Mouse (Mus musculus) midbrain, embryonic 13.5 days (tissue): Measurements from ENCODE around the gene Apbb1ip. TPM values are rescaled to one million over a fixed set of nuclear protein-coding genes. Genes with fewer than 3 reads are reported as not detected.

Experiments used
- ATAC-seq: fragments of 200-750 bp; cut with Nextera tagmentation; 2 replicates; pipeline ENCODE4 v1.8.0; 2017; ENCODE audit warnings: mild to moderate bottlenecking, moderate TSS enrichment, moderate library complexity
- H3K27ac ChIP-seq: fragments of 300-500 bp; sonication (generic); 2 replicates; pipeline ENCODE4 v1.5.1; 2015; ENCODE audit warnings: inconsistent platforms, mild to moderate bottlenecking, moderate library complexity
- H3K27me3 ChIP-seq: fragments of 300-500 bp; sonication (generic); 2 replicates; pipeline ENCODE4 v1.6.1; 2015; ENCODE audit warnings: mild to moderate bottlenecking, inconsistent platforms
- H3K36me3 ChIP-seq: fragments of 300-500 bp; sonication (generic); 2 replicates; pipeline ENCODE4 v1.6.1; 2015; ENCODE audit warnings: mild to moderate bottlenecking, inconsistent platforms
- H3K4me1 ChIP-seq: fragments of 300-500 bp; sonication (generic); replicated peaks from 2 replicates; pipeline ENCODE4 v1.6.1; 2015; ENCODE audit warnings: inconsistent platforms
- H3K4me2 ChIP-seq: fragments of 300-500 bp; sonication (generic); replicated peaks from 2 replicates; pipeline ENCODE4 v1.6.1; 2015; ENCODE audit warnings: moderate library complexity, mild to moderate bottlenecking, inconsistent platforms
- H3K4me3 ChIP-seq: fragments of 300-500 bp; sonication (generic); replicated peaks from 2 replicates; pipeline ENCODE4 v1.5.1; 2015; ENCODE audit warnings: mild to moderate bottlenecking, inconsistent platforms
- H3K9ac ChIP-seq: fragments of 300-500 bp; sonication (generic); replicated peaks from 2 replicates; pipeline ENCODE4 v1.6.1; 2015; ENCODE audit warnings: mild to moderate bottlenecking, inconsistent platforms
- H3K9me3 ChIP-seq: fragments of 300-500 bp; sonication (generic); 2 replicates; pipeline ENCODE4 v1.6.1; 2016; ENCODE audit warnings: mild to moderate bottlenecking, inconsistent platforms
- WGBS: fragments of 180-500 bp; shearing (Covaris S2); methylation state at CpG from one replicate; pipeline ENCODE4 v1.1.7; 2015; 5-methylcytosine and 5-hydroxymethylcytosine counted together
- polyA plus RNA-seq: library from polyadenylated mRNA; unstranded; fragments of >200 nt; fragmentation: Nextera tagmentation; extraction: Ambion mirVana; gene quantifications from 2 replicates; pipeline ENCODE4 v1.2.1, GENCODE M21; 2015

The Apbb1ip gene
- polyA plus RNA-seq, 1 experiment from 2014 or later = 1.0 TPM

DNA sequence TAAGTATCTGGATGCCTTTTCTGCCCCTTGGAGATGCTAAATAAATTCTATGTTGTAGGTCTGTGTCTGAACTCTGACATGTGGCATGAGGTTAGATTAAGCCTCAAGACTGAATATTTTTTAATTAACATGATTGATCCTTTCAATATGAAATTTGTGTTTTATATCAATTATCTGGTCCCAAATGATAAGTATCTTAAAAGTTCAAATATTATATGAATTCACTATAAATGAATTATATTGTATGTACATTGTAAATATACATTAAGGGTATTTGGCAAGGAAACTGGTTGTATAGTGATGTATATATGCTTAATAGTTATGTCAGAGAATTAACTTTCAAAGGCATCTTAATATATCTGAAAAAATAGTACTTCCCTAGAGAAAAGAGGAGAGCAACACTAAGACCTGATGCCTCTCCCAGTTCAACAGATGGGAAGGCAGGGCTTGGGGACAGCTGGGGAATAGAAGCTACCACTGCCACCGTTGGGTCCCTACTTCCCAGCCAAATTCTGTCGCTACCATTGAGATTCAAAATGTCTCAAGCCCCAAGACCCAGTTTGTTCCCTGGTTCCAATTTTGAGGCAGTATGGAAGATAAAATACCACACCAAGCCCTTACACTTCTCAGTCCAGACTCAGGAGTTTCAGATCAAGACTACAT is 2.8 kb downstream of the Apbb1ip start:
- Histone ChIP-seq H3K4me2 (no peak overlapping the region), H3K27ac (no peak overlapping the region), H3K9me3 (no peaks in the 10 kb centered on the region), H3K27me3 (peaks cover 15% of the 10 kb centered on the region; the same call in 1 of the 2 replicates), H3K4me3 (no peak overlapping the region), H3K4me1 (peaks cover 8% of the 10 kb centered on the region; the same call in 1 of the 2 replicates), H3K36me3 (no peaks in the 10 kb centered on the region), H3K9ac (no peak overlapping the region)
- 60% methylated on average over 2 of the region's 2 CpGs for WGBS
- ATAC-seq = no peak

DNA sequence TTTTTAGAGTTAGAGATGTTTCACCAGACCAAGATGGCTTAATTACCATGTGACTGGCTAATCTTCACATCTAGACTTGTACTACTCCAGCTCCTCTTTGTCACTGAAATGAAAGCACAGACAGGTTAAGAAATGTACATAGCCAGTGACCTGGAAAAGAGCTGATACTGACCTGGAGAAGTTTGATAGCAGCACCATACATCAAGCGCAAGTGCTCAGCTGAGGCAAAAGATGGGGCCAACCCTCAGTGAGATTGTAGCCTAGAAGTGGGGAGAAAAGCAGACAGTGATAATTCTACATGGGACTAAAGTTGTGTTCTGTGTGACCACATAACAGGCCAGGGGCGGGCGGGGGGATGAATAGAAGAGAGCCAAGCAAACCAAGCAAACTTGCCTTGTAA is 3.9 kb downstream of the Apbb1ip start:
- no peak overlapping the region for H3K27ac ChIP-seq
- no peaks in the 10 kb centered on the region for H3K36me3 ChIP-seq
- peaks cover 11% of the 10 kb centered on the region; the same call in 1 of the 2 replicates for H3K27me3 ChIP-seq
- WGBS = 90% methylated on average over 3 of the region's 3 CpGs
- no peaks in the 10 kb centered on the region for H3K9me3 ChIP-seq
- no peak for ATAC-seq
- peaks cover 8% of the 10 kb centered on the region; the same call in 1 of the 2 replicates for H3K4me1 ChIP-seq
- H3K9ac ChIP-seq = no peak overlapping the region
- H3K4me3 ChIP-seq = no peak overlapping the region
- no peak overlapping the region for H3K4me2 ChIP-seq

DNA sequence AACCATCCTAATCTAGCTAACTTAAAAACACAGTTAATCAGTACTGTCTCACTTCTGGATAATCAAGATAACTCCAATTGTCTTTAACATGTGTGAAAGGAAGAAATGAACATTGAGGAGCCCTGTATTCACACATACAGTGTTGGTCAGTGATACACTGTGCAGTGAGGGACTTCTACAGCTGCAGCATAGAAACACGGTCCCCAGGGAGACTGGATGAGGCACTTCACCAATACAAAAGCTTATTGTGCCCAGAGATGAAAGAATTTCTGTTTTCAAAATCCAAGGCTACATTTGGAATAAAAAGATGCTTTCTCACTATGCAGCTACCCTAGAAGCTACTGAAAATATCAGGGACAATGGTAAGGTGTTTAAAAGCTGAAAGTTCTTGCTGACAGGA is 7.0 kb downstream of the Apbb1ip start:
- Histone ChIP-seq H3K9me3 (no peaks in the 10 kb centered on the region), H3K27me3 (no peaks in the 10 kb centered on the region), H3K27ac (no peak overlapping the region), H3K9ac (no peak overlapping the region), H3K4me1 (no peaks in the 10 kb centered on the region), H3K4me3 (no peak overlapping the region), H3K4me2 (no peak overlapping the region), H3K36me3 (no peaks in the 10 kb centered on the region)
- no peak; the same call in 1 of the 2 replicates for ATAC-seq
- WGBS = 55% methylated on average over 1 of the region's 1 CpGs

DNA sequence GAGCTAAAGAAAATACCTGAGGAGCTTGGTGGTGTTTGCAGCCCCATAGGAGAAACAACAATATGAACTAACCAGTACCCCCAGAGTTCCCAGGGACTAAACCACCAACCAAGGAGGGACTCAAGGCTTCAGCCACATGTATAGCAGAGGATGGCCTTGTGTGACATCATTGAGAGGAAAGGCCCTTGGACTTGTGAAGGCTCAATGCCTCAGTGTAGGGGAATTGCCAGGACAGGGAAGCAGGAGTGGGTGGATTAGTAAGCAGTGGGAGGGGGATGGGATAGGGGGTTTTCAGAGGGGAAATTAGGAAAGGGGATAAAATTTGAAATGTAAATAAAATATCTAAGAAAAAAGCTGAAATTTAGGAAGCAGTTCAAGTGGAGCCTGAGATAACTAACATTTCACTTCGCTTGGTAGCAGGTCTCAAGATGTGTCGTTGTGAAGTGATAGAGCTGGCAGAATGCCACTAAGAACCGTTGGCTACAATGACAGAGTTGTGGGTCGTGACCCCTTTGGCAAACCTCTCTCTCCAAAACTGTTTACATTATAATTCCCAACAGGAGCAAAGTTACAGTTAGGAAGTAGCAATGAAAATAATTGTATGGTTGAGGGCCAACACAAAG is 7.6 kb downstream of the Apbb1ip start:
- Histone ChIP-seq H3K9ac (no peak overlapping the region), H3K27ac (no peak overlapping the region), H3K4me3 (no peak overlapping the region), H3K36me3 (no peaks in the 10 kb centered on the region), H3K4me1 (no peaks in the 10 kb centered on the region), H3K27me3 (no peaks in the 10 kb centered on the region), H3K4me2 (no peak overlapping the region), H3K9me3 (no peaks in the 10 kb centered on the region)
- 73% methylated on average over 4 of the region's 4 CpGs for WGBS
- ATAC-seq = no peak

DNA sequence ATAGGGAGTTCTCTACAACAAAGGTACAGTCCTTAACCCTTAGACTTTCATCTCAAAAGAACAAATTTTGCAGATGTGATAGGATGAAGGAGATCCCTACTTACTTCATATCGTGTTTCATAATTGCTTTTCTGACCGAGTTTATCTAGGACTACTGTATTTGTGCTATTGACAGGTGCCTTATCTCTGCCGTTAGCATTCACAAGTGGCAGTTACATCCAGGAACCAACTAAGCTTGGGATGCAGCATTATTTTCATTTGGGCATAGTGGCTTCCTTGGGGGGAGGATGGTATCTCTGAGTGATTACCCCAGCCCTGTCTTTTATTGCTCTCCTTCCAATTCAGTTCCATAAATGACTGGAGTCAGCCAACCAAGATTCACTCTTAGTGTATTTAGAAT is 8.2 kb downstream of the Apbb1ip start:
- no peak overlapping the region for H3K9ac ChIP-seq
- H3K36me3 ChIP-seq = no peaks in the 10 kb centered on the region
- no peaks in the 10 kb centered on the region for H3K27me3 ChIP-seq
- ATAC-seq = no peak
- 87% methylated on average over 3 of the region's 3 CpGs for WGBS
- H3K4me2 ChIP-seq = no peak overlapping the region
- H3K4me3 ChIP-seq = no peak overlapping the region
- no peaks in the 10 kb centered on the region for H3K4me1 ChIP-seq
- no peaks in the 10 kb centered on the region for H3K9me3 ChIP-seq
- H3K27ac ChIP-seq = no peak overlapping the region

DNA sequence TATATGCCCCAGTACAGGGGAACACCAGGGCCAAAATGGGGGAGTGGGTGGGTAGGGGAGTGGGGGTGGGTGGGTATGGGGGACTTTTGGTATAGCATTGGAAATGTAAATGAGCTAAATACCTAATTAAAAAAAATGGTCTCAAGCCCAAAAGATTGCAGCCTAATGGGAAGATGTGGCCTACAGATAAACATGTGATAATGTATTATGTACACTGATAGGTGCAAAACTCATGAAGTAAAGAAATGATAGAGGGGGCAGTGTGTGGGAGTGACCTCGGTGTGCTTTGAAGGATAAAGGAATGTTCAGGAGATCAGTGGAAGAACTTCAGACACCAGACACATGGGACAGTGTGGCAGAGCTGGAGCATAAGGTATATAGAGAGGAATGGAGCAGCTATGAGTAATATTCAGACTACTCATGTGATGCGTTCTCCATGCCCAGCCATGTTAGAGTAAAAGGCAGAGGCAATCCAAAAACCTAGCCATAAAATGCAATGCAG is 9.3 kb downstream of the Apbb1ip start:
- 89% methylated on average over 2 of the region's 2 CpGs for WGBS
- Histone ChIP-seq H3K4me3 (no peak overlapping the region), H3K27me3 (no peaks in the 10 kb centered on the region), H3K9me3 (no peaks in the 10 kb centered on the region), H3K4me2 (no peak overlapping the region), H3K9ac (no peak overlapping the region), H3K4me1 (no peaks in the 10 kb centered on the region), H3K27ac (no peak overlapping the region), H3K36me3 (no peaks in the 10 kb centered on the region)
- ATAC-seq = no peak

DNA sequence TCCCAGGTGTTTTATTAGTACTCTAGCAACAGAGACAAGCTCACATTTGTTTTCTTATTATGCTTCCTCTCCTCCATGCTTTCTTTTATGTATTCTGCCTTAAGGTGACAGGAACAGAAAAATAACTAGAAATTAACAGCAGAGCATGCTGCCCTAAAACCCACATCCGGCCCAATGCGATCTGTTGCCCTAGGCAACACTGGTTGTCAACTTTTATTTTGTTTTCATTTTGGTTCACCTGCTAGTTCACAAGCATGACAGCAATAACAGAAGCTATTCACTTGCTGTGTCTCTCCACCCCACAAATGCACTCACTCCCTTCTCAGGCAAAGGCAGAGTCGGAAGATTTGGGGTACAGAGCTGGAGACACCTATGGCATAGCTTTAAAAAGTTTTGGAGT is 10.3 kb downstream of the Apbb1ip start:
- no peak for ATAC-seq

DNA sequence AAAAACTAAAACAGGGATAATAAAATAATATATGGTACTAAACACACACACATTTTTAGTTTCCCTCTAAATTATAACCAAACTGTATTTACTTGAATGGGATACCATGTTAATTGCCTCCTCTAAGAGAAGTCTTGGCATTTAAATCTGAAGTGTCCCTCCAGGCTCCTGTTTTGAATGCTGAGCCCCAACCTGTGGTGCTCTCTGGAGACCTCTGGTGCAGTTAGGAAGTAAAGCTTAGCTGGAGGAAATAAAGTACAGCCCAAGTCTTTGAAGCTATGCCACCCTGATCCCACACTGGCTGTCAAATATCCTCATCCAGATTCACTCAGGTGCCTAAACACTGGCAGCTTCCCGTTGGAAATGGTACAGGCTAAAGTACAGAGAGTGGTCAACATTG is 10.9 kb downstream of the Apbb1ip start:
- 57% methylated on average over 1 of the region's 1 CpGs for WGBS

More for the DNA sequence above, 10.3 kb downstream of the Apbb1ip start:
- no peaks in the 10 kb centered on the region for H3K9me3 ChIP-seq
- H3K36me3 ChIP-seq = no peaks in the 10 kb centered on the region
- no peak overlapping the region for H3K4me3 ChIP-seq
- H3K9ac ChIP-seq = no peak overlapping the region
- no peak overlapping the region for H3K4me2 ChIP-seq
- H3K27me3 ChIP-seq = no peaks in the 10 kb centered on the region
- WGBS = 80% methylated on average over 3 of the region's 3 CpGs
- no peak overlapping the region for H3K27ac ChIP-seq
- H3K4me1 ChIP-seq = no peaks in the 10 kb centered on the region

DNA sequence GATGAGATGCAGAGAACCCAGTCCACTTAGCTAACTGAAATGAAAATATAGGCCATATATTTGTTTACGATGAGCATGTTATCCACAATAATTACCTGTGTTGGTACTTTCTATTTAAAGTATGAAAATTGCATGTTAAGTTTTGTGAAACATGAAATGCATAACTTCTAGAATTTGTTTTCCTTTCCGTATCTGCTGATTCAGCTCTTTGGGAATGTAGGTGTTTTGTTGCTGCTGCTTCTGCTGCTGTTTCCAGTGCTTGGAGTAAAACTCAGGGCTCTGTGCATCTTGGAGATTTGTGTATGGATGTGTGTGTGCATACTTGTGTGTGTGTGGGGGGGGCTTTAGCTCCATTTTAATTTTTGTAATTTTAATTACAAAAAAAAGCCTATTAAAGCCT is 14.8 kb downstream of the Apbb1ip start:
- no peak overlapping the region for H3K9ac ChIP-seq
- WGBS = 96% methylated on average over 2 of the region's 2 CpGs
- no peaks in the 10 kb centered on the region for H3K27me3 ChIP-seq
- H3K27ac ChIP-seq = no peak overlapping the region
- H3K4me2 ChIP-seq = no peak overlapping the region
- no peaks in the 10 kb centered on the region for H3K9me3 ChIP-seq
- no peak for ATAC-seq
- no peaks in the 10 kb centered on the region for H3K36me3 ChIP-seq
- H3K4me3 ChIP-seq = no peak overlapping the region
- no peaks in the 10 kb centered on the region for H3K4me1 ChIP-seq

More for the DNA sequence above, 10.9 kb downstream of the Apbb1ip start:
- no peak overlapping the region for H3K4me2 ChIP-seq
- no peak for ATAC-seq
- no peaks in the 10 kb centered on the region for H3K4me1 ChIP-seq
- H3K9ac ChIP-seq = no peak overlapping the region
- H3K9me3 ChIP-seq = no peaks in the 10 kb centered on the region
- H3K4me3 ChIP-seq = no peak overlapping the region
- H3K36me3 ChIP-seq = no peaks in the 10 kb centered on the region
- H3K27me3 ChIP-seq = no peaks in the 10 kb centered on the region
- H3K27ac ChIP-seq = no peak overlapping the region

DNA sequence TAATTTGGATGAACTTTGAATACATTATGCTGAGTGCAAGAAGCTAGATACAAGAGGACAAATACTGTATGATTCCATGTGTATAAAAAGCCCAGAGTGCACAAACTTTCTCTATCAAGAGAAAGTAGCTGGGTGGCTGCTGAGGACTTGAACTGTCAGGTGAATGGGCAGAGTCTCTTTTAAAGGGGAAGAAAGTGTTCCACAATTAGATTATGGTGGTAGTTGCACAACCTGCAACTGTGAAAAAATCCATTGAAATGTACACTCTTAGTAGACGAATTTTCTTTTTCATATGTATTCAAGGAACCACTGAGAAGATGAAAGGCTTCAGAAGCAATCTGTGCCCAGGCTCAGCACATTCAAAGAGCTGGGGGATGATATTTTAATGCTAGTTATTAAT is 15.7 kb downstream of the Apbb1ip start:
- Histone ChIP-seq H3K36me3 (no peaks in the 10 kb centered on the region), H3K4me1 (no peaks in the 10 kb centered on the region), H3K9ac (no peak overlapping the region), H3K4me2 (no peak overlapping the region), H3K4me3 (no peak overlapping the region), H3K9me3 (no peaks in the 10 kb centered on the region; the same call in 1 of the 2 replicates), H3K27ac (no peak overlapping the region), H3K27me3 (no peaks in the 10 kb centered on the region)
- no peak for ATAC-seq
- WGBS = 62% methylated on average over 1 of the region's 1 CpGs

DNA sequence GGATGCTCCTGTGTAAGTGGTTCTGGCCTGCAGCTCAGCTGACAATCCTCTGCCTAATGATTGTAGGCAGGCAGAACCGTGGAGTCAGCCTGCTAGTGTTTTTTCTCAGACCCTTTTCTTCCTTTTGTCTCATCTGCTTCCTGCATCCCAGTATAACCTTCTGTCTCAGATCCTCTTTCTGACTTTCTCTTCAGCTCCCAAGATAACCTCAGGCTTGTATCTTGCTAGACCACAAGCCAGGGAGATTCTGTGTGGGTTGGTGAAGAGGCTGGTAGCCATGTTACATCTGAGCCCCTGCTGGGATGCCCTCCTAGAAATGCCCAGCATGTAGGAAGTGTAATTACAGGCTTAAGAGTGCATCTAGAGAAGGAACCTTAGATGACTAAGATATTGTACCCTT is 16.5 kb downstream of the Apbb1ip start:
- no peak overlapping the region for H3K4me2 ChIP-seq
- peaks cover 3% of the 10 kb centered on the region; the same call in 1 of the 2 replicates for H3K9me3 ChIP-seq
- H3K36me3 ChIP-seq = no peaks in the 10 kb centered on the region
- H3K4me3 ChIP-seq = no peak overlapping the region
- H3K27ac ChIP-seq = no peak overlapping the region
- H3K9ac ChIP-seq = no peak overlapping the region
- ATAC-seq = no peak
- no peaks in the 10 kb centered on the region for H3K4me1 ChIP-seq
- H3K27me3 ChIP-seq = no peaks in the 10 kb centered on the region
- WGBS = 50% methylated on average over 1 of the region's 1 CpGs

DNA sequence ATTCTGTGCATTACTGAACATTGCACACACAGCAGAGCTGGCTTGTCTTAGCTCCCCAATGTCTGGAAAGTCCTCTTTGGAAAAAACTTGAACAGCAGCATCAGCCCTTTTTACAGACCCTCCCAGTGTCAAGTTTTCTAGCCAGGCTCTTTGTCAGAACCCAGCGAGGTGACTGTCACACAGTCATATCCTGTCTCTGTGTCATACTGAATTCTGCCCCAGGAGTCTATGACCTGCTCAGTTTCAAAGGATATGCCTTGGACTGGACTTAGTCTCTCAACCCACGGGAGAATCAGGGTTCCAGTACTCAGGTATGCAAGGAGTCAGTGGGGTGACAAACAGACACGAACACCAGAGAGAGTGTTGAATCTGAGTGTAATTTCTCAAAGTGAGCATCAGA is 21.2 kb downstream of the Apbb1ip start:
- no peak overlapping the region for H3K4me2 ChIP-seq
- H3K9me3 ChIP-seq = peaks cover 3% of the 10 kb centered on the region; the same call in 1 of the 2 replicates
- no peak for ATAC-seq

More for the DNA sequence above, 21.2 kb downstream of the Apbb1ip start:
- 78% methylated on average over 3 of the region's 3 CpGs for WGBS
- H3K27me3 ChIP-seq = no peaks in the 10 kb centered on the region
- H3K4me3 ChIP-seq = no peak overlapping the region
- H3K36me3 ChIP-seq = no peaks in the 10 kb centered on the region
- H3K4me1 ChIP-seq = no peaks in the 10 kb centered on the region
- no peak overlapping the region for H3K9ac ChIP-seq
- H3K27ac ChIP-seq = no peak overlapping the region
